Mouse (Mus musculus): ENCODE results near the gene Fbxl19.

DNA sequence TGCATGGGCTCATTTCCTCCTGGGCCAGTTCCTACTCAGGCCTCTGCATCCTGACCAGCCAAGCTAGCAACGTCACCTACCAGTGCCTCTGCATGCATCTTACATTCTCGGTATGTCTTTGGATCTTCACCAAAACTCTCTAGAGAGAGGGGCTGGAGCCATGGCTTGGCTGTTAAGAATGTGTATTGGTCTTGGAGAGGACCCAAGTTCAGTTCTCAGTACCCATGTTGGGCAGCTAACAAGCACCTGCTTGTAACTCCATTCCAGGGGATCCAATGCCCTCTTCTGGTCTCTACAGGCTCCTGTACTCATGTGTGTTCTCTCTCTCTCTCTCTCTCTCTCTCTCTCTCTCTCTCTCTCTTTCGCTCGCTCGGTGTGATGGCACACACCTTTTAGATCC lies 73.4 kb downstream of the Fbxl19 start:
- TF ChIP-seq POLR2A (IDR thresholded peaks at IDR 0.05; ENCODE audit: control insufficient read depth, low read depth, low read length) = no peak
- TF ChIP-seq CTCF (IDR thresholded peaks at IDR 0.05; ENCODE audit: control insufficient read depth, insufficient read depth, insufficient replicate concordance, low read depth, low read length) = no peak
